Mouse (Mus musculus) MEL (cell line): Measurements from ENCODE around the gene Fam171a2.

Source experiments
- CHD1 ChIP-seq: IDR thresholded peaks from 2 replicates; pipeline ENCODE4 v1.6.1; 2012; ENCODE audit warnings: low read depth, mild to moderate bottlenecking, inconsistent platforms, low read length, improper control_type of control experiment
- CTCF ChIP-seq, 3 experiments: IDR thresholded peaks in 2 of 3; conservative IDR thresholded peaks in 1 of 3; 2 replicates each; pipeline ENCODE4 v1.5.1; 2011 to 2012; ENCODE audit warnings: low read length in 3 of 3, low read depth in 2 of 3, mild to moderate bottlenecking in 2 of 3, improper control_type of control experiment in 1 of 3, inconsistent platforms in 1 of 3, mixed read lengths in 1 of 3, moderate library complexity in 1 of 3; ENCODE audit not compliant: control insufficient read depth in 1 of 3, insufficient read depth in 1 of 3, poor library complexity in 1 of 3, severe bottlenecking in 1 of 3
- EP300 ChIP-seq, 2 experiments: IDR thresholded peaks; 2 replicates each; pipeline ENCODE4 v1.6.1; 2011; ENCODE audit warnings: improper control_type of control experiment in 2 of 2, low read length in 2 of 2, low read depth in 1 of 2, mild to moderate bottlenecking in 1 of 2
- GATA1 ChIP-seq: IDR thresholded peaks from 2 replicates; pipeline ENCODE4 v1.6.1; 2011; ENCODE audit warnings: low read depth, low read length, improper control_type of control experiment
- HCFC1 ChIP-seq: IDR thresholded peaks from 2 replicates; pipeline ENCODE4 v1.6.1; 2012; ENCODE audit warnings: low read depth, mild to moderate bottlenecking, inconsistent platforms, low read length, improper control_type of control experiment, moderate library complexity
- MAFK ChIP-seq: IDR thresholded peaks from 2 replicates; pipeline ENCODE4 v1.6.1; 2011; ENCODE audit warnings: low read depth, mild to moderate bottlenecking, low read length, improper control_type of control experiment, borderline replicate concordance
- MYC ChIP-seq: IDR thresholded peaks from 2 replicates; pipeline ENCODE4 v1.6.1; 2011; ENCODE audit warnings: low read depth, mild to moderate bottlenecking, low read length, improper control_type of control experiment, moderate library complexity
- NRF1 ChIP-seq: IDR thresholded peaks from 2 replicates; pipeline ENCODE4 v1.6.1; 2014; ENCODE audit warnings: low read depth, mild to moderate bottlenecking, inconsistent platforms, low read length, improper control_type of control experiment, moderate library complexity; ENCODE audit not compliant: poor library complexity, insufficient read depth, severe bottlenecking
- POLR2A ChIP-seq, 2 experiments: IDR thresholded peaks; 2 replicates each; pipeline ENCODE4 v1.6.1; 2011 to 2012; ENCODE audit warnings: low read length in 2 of 2, mild to moderate bottlenecking in 2 of 2, control low read depth in 1 of 2, improper control_type of control experiment in 1 of 2, low read depth in 1 of 2, moderate library complexity in 1 of 2; ENCODE audit not compliant: control insufficient read depth in 1 of 2, insufficient read depth in 1 of 2, poor library complexity in 1 of 2
- SIN3A ChIP-seq: IDR thresholded peaks from 2 replicates; pipeline ENCODE4 v1.6.1; 2012; ENCODE audit warnings: low read length, improper control_type of control experiment, inconsistent platforms
- TCF12 ChIP-seq: IDR thresholded peaks from 2 replicates; pipeline ENCODE4 v1.6.1; 2014; ENCODE audit warnings: low read depth, mild to moderate bottlenecking, inconsistent platforms, low read length, improper control_type of control experiment, moderate library complexity
- USF1 ChIP-seq: IDR thresholded peaks from 2 replicates; pipeline ENCODE4 v1.6.1; 2014; ENCODE audit warnings: low read depth, mild to moderate bottlenecking, inconsistent platforms, low read length, improper control_type of control experiment, moderate library complexity
- ZC3H11A ChIP-seq: IDR thresholded peaks from 2 replicates; pipeline ENCODE4 v1.6.1; 2012; ENCODE audit warnings: low read depth, mild to moderate bottlenecking, inconsistent platforms, low read length, improper control_type of control experiment

- TF ChIP-seq POLR2A (IDR thresholded peaks at IDR 0.05; ENCODE audit: control insufficient read depth in 1 of 2, insufficient read depth in 1 of 2, low read depth in 1 of 2, low read length in 2 of 2, poor library complexity in 1 of 2), result no peak
- no peak for TF ChIP-seq NRF1
- TF ChIP-seq CTCF (IDR thresholded peaks at IDR 0.05 in 2 of 3, conservative IDR thresholded peaks at IDR 0.05 in 1 of 3; ENCODE audit: control insufficient read depth in 1 of 3, insufficient read depth in 1 of 3, low read depth in 2 of 3, low read length in 3 of 3, poor library complexity in 1 of 3, severe bottlenecking in 1 of 3), result no peak
- TF ChIP-seq CHD1, result no peak
- TF ChIP-seq HCFC1, result no peak
- no peak for TF ChIP-seq ZC3H11A
- TF ChIP-seq SIN3A, result no peak
- TF ChIP-seq EP300 (IDR thresholded peaks at IDR 0.05; ENCODE audit: low read depth in 1 of 2, low read length in 2 of 2), result no peak
- TF ChIP-seq GATA1, result no peak
- TF ChIP-seq USF1, result no peak
- TF ChIP-seq MAFK, result no peak
- TF ChIP-seq TCF12, result no peak
- no peak for TF ChIP-seq MYC
These were observed 54.8 kb downstream of the Fam171a2 start for GRCm38 (mm10) chr11:102392441-102393237.
